ENCODE assay signal across 22 mouse cellular contexts in the genomic region with DNA sequence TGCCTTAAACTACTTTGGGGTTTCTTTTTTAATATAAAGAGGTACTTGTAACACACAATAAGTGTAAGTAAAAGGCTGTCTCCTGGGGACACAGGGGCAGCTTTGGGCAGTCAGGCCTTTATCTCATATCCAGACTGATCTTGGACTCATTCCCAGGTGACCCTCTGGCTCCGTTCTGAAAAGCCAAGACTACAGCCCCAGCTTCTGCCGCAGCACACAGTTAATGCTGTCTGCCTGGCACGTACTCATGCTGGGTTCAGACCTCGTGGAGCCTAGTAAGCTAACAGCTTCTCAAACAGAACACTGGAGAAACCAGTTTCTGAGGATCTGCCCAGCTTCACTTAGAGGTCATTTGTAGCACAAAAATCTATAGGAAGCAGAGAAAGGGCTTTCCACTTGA.
DNase-seq lines count a peak whose midpoint lies in the region; ATAC-seq and TF ChIP-seq lines count a peak whose summit lies in the region.
"Had no signal": no experiment of that assay in that cellular context is flagged by ENCODE, and none has a peak within 500 bp of the region (broad histone marks: within the 10 kb centered on the region; RNA-seq: fewer than 3 reads in every experiment).

No protein-coding gene starts in this region.

- H3K9me3 ChIP-seq in forebrain, embryonic 14.5 days (replicated peaks; ENCODE audit: control insufficient read depth, low read length): no peaks in the 10 kb centered on the region
- no peaks in the 10 kb centered on the region for H3K9me3 ChIP-seq in forebrain, embryonic 13.5 days (replicated peaks)
- H3K9me3 ChIP-seq in hindbrain, postnatal 0 days (ENCODE audit: low read length): no peaks in the 10 kb centered on the region
- no peaks in the 10 kb centered on the region for H3K9me3 ChIP-seq in hindbrain, embryonic 16.5 days (ENCODE audit: control insufficient read depth, low read length)
- H3K9me3 ChIP-seq in lung, postnatal 0 days (ENCODE audit: low read length): no peaks in the 10 kb centered on the region
- no peaks in the 10 kb centered on the region for H3K9me3 ChIP-seq in stomach, embryonic 16.5 days (replicated peaks; ENCODE audit: control insufficient read depth, low read length)
- no peaks in the 10 kb centered on the region for H3K9me3 ChIP-seq in liver, embryonic 11.5 days (ENCODE audit: control insufficient read depth, low read length)
- H3K9me3 ChIP-seq: embryonic facial prominence, embryonic 12.5 days; forebrain, embryonic 15.5 days; hindbrain, embryonic 12.5 days; limb, embryonic 15.5 days; midbrain, embryonic 12.5 days; neural tube, embryonic 13.5 days had no signal

- TF ChIP-seq EP300 in lung, postnatal 0 days (IDR thresholded peaks at IDR 0.05): no peak

- H3K4me1 ChIP-seq in forebrain, embryonic 14.5 days (ENCODE audit: control insufficient read depth, insufficient read depth, low read length): no peaks in the 10 kb centered on the region; the same call in 1 of the 2 replicates
- peaks cover 5% of the 10 kb centered on the region for H3K4me1 ChIP-seq in forebrain, embryonic 13.5 days
- no peaks in the 10 kb centered on the region for H3K4me1 ChIP-seq in hindbrain, postnatal 0 days (ENCODE audit: insufficient read depth, low read length)
- H3K4me1 ChIP-seq in hindbrain, embryonic 16.5 days (ENCODE audit: control insufficient read depth, insufficient read depth, low read depth, low read length): no peaks in the 10 kb centered on the region
- H3K4me1 ChIP-seq in lung, postnatal 0 days (ENCODE audit: insufficient read depth, low read depth, low read length): no peaks in the 10 kb centered on the region
- H3K4me1 ChIP-seq in lung, adult 2 months (ENCODE audit: control insufficient read depth, insufficient read depth, low read length): peaks cover 3% of the 10 kb centered on the region; the same call in 1 of the 2 replicates
- H3K4me1 ChIP-seq in stomach, embryonic 16.5 days (ENCODE audit: control insufficient read depth, insufficient read depth, low read length): 0 out of 2 replicates have a peak, but pooled peaks cover 4% of the 10 kb centered on the region
- H3K4me1 ChIP-seq in liver, embryonic 11.5 days (replicated peaks; ENCODE audit: control insufficient read depth, insufficient read depth, low read length): no peaks in the 10 kb centered on the region
- H3K4me1 ChIP-seq: embryonic facial prominence, embryonic 12.5 days; hindbrain, embryonic 12.5 days; limb, embryonic 15.5 days; midbrain, embryonic 12.5 days; neural tube, embryonic 13.5 days had no signal

- H3K36me3 ChIP-seq in forebrain, embryonic 14.5 days (ENCODE audit: control insufficient read depth, insufficient read depth, low read length): no peaks in the 10 kb centered on the region
- no peaks in the 10 kb centered on the region for H3K36me3 ChIP-seq in forebrain, embryonic 13.5 days (ENCODE audit: poor library complexity, severe bottlenecking)
- no peaks in the 10 kb centered on the region for H3K36me3 ChIP-seq in hindbrain, postnatal 0 days (ENCODE audit: insufficient read depth, low read length)
- no peaks in the 10 kb centered on the region for H3K36me3 ChIP-seq in hindbrain, embryonic 16.5 days (ENCODE audit: control insufficient read depth, insufficient read depth, low read length)
- H3K36me3 ChIP-seq in lung, postnatal 0 days (ENCODE audit: insufficient read depth, low read length): no peaks in the 10 kb centered on the region
- H3K36me3 ChIP-seq in stomach, embryonic 16.5 days (ENCODE audit: control insufficient read depth, insufficient read depth, low read length): no peaks in the 10 kb centered on the region
- H3K36me3 ChIP-seq in liver, embryonic 11.5 days (ENCODE audit: control insufficient read depth, insufficient read depth, low read length): no peaks in the 10 kb centered on the region
- H3K36me3 ChIP-seq: embryonic facial prominence, embryonic 12.5 days; forebrain, embryonic 15.5 days; hindbrain, embryonic 12.5 days; limb, embryonic 15.5 days; midbrain, embryonic 12.5 days; neural tube, embryonic 13.5 days had no signal

- WGBS in forebrain, embryonic 14.5 days: 51% methylated on average over 4 of the region's 4 CpGs
- WGBS in forebrain, embryonic 13.5 days: 48% methylated on average over 4 of the region's 4 CpGs
- 25% methylated on average over 4 of the region's 4 CpGs for WGBS in hindbrain, postnatal 0 days
- WGBS in hindbrain, embryonic 16.5 days: 38% methylated on average over 4 of the region's 4 CpGs
- 16% methylated on average over 4 of the region's 4 CpGs for WGBS in lung, postnatal 0 days
- WGBS in lung, adult 2 months: 36% methylated on average over 4 of the region's 4 CpGs
- 30% methylated on average over 4 of the region's 4 CpGs for WGBS in stomach, embryonic 16.5 days
- 73% methylated on average over 4 of the region's 4 CpGs for WGBS in liver, embryonic 11.5 days

- H3K9ac ChIP-seq in forebrain, embryonic 14.5 days (ENCODE audit: low read length): no peak overlapping the region
- H3K9ac ChIP-seq in forebrain, embryonic 13.5 days: no peak overlapping the region
- H3K9ac ChIP-seq in hindbrain, postnatal 0 days (replicated peaks; ENCODE audit: low read length): no peak overlapping the region
- H3K9ac ChIP-seq in hindbrain, embryonic 16.5 days (ENCODE audit: low read depth, low read length): no peak overlapping the region
- H3K9ac ChIP-seq in lung, postnatal 0 days (replicated peaks; ENCODE audit: low read depth): no peak overlapping the region
- H3K9ac ChIP-seq in stomach, embryonic 16.5 days (ENCODE audit: low read length): no peak overlapping the region
- no peak overlapping the region for H3K9ac ChIP-seq in liver, embryonic 11.5 days (ENCODE audit: low read depth, low read length)
- H3K9ac ChIP-seq: embryonic facial prominence, embryonic 12.5 days; forebrain, embryonic 15.5 days; hindbrain, embryonic 12.5 days; limb, embryonic 15.5 days; midbrain, embryonic 12.5 days; neural tube, embryonic 13.5 days had no signal

- TF ChIP-seq POLR2A in lung, adult 2 months (IDR thresholded peaks at IDR 0.05; ENCODE audit: borderline replicate concordance, extremely low read depth, low read depth, low read length): no peak

- no peak overlapping the region for H3K27ac ChIP-seq in forebrain, embryonic 14.5 days (ENCODE audit: low read depth, low read length)
- H3K27ac ChIP-seq in forebrain, embryonic 13.5 days: no peak overlapping the region
- H3K27ac ChIP-seq in hindbrain, postnatal 0 days: no peak overlapping the region
- H3K27ac ChIP-seq in hindbrain, embryonic 16.5 days (ENCODE audit: low read depth, low read length): no peak overlapping the region
- H3K27ac ChIP-seq in lung, postnatal 0 days (ENCODE audit: low read length): no peak overlapping the region
- no peak overlapping the region; the same call in 1 of the 2 replicates for H3K27ac ChIP-seq in stomach, embryonic 16.5 days (ENCODE audit: low read length)
- H3K27ac ChIP-seq in liver, embryonic 11.5 days (ENCODE audit: low read depth, low read length): no peak overlapping the region
- H3K27ac ChIP-seq: embryonic facial prominence, embryonic 12.5 days; forebrain, embryonic 15.5 days; hindbrain, embryonic 12.5 days; limb, embryonic 15.5 days; midbrain, embryonic 12.5 days; neural tube, embryonic 13.5 days had no signal

- H3K4me2 ChIP-seq in forebrain, embryonic 14.5 days (ENCODE audit: low read length): no peak overlapping the region
- no peak overlapping the region for H3K4me2 ChIP-seq in forebrain, embryonic 13.5 days
- H3K4me2 ChIP-seq in hindbrain, postnatal 0 days (ENCODE audit: low read depth, low read length): no peak overlapping the region
- no peak overlapping the region for H3K4me2 ChIP-seq in hindbrain, embryonic 16.5 days (ENCODE audit: low read length)
- H3K4me2 ChIP-seq in lung, postnatal 0 days (replicated peaks; ENCODE audit: low read depth, low read length): no peak overlapping the region
- H3K4me2 ChIP-seq in stomach, embryonic 16.5 days (ENCODE audit: low read depth, low read length): no peak overlapping the region
- no peak overlapping the region for H3K4me2 ChIP-seq in liver, embryonic 11.5 days
- H3K4me2 ChIP-seq: embryonic facial prominence, embryonic 12.5 days; forebrain, embryonic 15.5 days; heart, embryonic 11.5 days; hindbrain, embryonic 12.5 days; limb, embryonic 15.5 days; midbrain, embryonic 12.5 days; neural tube, embryonic 13.5 days had no signal

- no peaks in the 10 kb centered on the region for H3K27me3 ChIP-seq in forebrain, embryonic 14.5 days (replicated peaks; ENCODE audit: control insufficient read depth, insufficient read depth, low read length)
- no peaks in the 10 kb centered on the region for H3K27me3 ChIP-seq in forebrain, embryonic 13.5 days
- H3K27me3 ChIP-seq in hindbrain, postnatal 0 days (ENCODE audit: insufficient read depth, low read length): no peaks in the 10 kb centered on the region
- no peaks in the 10 kb centered on the region for H3K27me3 ChIP-seq in hindbrain, embryonic 16.5 days (replicated peaks; ENCODE audit: control insufficient read depth, insufficient read depth, low read length)
- no peaks in the 10 kb centered on the region for H3K27me3 ChIP-seq in lung, postnatal 0 days (replicated peaks; ENCODE audit: insufficient read depth, low read length)
- H3K27me3 ChIP-seq in stomach, embryonic 16.5 days (ENCODE audit: control insufficient read depth, insufficient read depth, low read length): no peaks in the 10 kb centered on the region
- no peaks in the 10 kb centered on the region for H3K27me3 ChIP-seq in liver, embryonic 11.5 days (replicated peaks; ENCODE audit: control insufficient read depth, insufficient read depth, low read length)
- H3K27me3 ChIP-seq: embryonic facial prominence, embryonic 12.5 days; forebrain, embryonic 15.5 days; hindbrain, embryonic 12.5 days; limb, embryonic 15.5 days; midbrain, embryonic 12.5 days; neural tube, embryonic 13.5 days had no signal

- no peak for TF ChIP-seq CTCF in hindbrain, postnatal 0 days (IDR thresholded peaks at IDR 0.05; ENCODE audit: low read depth)
- no peak for TF ChIP-seq CTCF in lung, postnatal 0 days (IDR thresholded peaks at IDR 0.05)
- no peak for TF ChIP-seq CTCF in lung, adult 2 months (IDR thresholded peaks at IDR 0.05; ENCODE audit: insufficient read depth, low read length)

- no peak overlapping the region for H3K4me3 ChIP-seq in forebrain, embryonic 14.5 days (ENCODE audit: low read depth, low read length)
- no peak overlapping the region for H3K4me3 ChIP-seq in forebrain, embryonic 13.5 days
- H3K4me3 ChIP-seq in hindbrain, postnatal 0 days (ENCODE audit: low read length): no peak overlapping the region
- no peak overlapping the region for H3K4me3 ChIP-seq in hindbrain, embryonic 16.5 days (ENCODE audit: low read length)
- H3K4me3 ChIP-seq in lung, postnatal 0 days (ENCODE audit: low read depth, low read length): no peak overlapping the region
- no peak overlapping the region for H3K4me3 ChIP-seq in lung, adult 2 months (replicated peaks; ENCODE audit: extremely low read depth, low read depth, low read length)
- H3K4me3 ChIP-seq in stomach, embryonic 16.5 days (replicated peaks; ENCODE audit: low read length): no peak overlapping the region
- H3K4me3 ChIP-seq in liver, embryonic 11.5 days (ENCODE audit: low read depth, low read length): no peak overlapping the region
- H3K4me3 ChIP-seq: embryonic facial prominence, embryonic 12.5 days; erythroblast, embryonic 14.5 days; forebrain, embryonic 15.5 days; hindbrain, embryonic 12.5 days; limb, embryonic 15.5 days; midbrain, embryonic 12.5 days; neural tube, embryonic 13.5 days had no signal

- no peak for ATAC-seq in forebrain, embryonic 14.5 days
- no peak for ATAC-seq in forebrain, embryonic 13.5 days
- peak; percentile 32; the same call in 1 of the 2 replicates for ATAC-seq in hindbrain, postnatal 0 days
- ATAC-seq in hindbrain, embryonic 16.5 days: no peak
- ATAC-seq in lung, postnatal 0 days: no peak
- peak; percentile 79 for ATAC-seq in stomach, embryonic 16.5 days (ENCODE audit: insufficient read depth, low FRiP score)
- ATAC-seq in liver, embryonic 11.5 days (replicated peaks; ENCODE audit: low FRiP score): no peak
- ATAC-seq: forebrain, embryonic 15.5 days had no signal

- DNase-seq in forebrain, embryonic 14.5 days (ENCODE audit: low spot score): peak; percentile 9
- peak; percentile 41 for DNase-seq in hindbrain, postnatal 0 days (ENCODE audit: low spot score)
- peak; percentile 18 for DNase-seq in lung, postnatal 0 days (ENCODE audit: low spot score)
- no peak for DNase-seq in lung, adult 2 months
- no peak for DNase-seq in liver, embryonic 11.5 days (ENCODE audit: low spot score)
- DNase-seq: adrenal gland, adult 2 months; cerebellum, adult 11-12 months; gastrocnemius, postnatal 25 days; kidney, adult 8-10 months; right cerebral cortex, adult 18-20 months; thymus, postnatal 36 days had no signal

Comparison
In these comparisons a context has a peak if more than half of its experiments do, and no peak if none do; other contexts are left out.
1. ATAC-seq: peak in hindbrain, postnatal 0 days (single experiment) and stomach, embryonic 16.5 days (single experiment); none in forebrain, embryonic 14.5 days (single experiment), forebrain, embryonic 13.5 days (single experiment), hindbrain, embryonic 16.5 days (single experiment), lung, postnatal 0 days (single experiment) and liver, embryonic 11.5 days (single experiment).
2. DNase-seq: peak in forebrain, embryonic 14.5 days (single experiment), hindbrain, postnatal 0 days (single experiment) and lung, postnatal 0 days (single experiment); none in lung, adult 2 months (single experiment) and liver, embryonic 11.5 days (single experiment).